Mouse (Mus musculus) heart, embryonic 15.5 days (tissue): ENCODE data around the gene Ndufb8. TPM values are rescaled to one million over a fixed set of nuclear protein-coding genes. Genes with fewer than 3 reads are reported as not detected.

Experiments
- ATAC-seq: fragments of 200-750 bp; cut with Nextera tagmentation; replicated peaks from 2 replicates; pipeline ENCODE4 v1.8.0; 2017; ENCODE audit warnings: low read depth, moderate TSS enrichment; ENCODE audit not compliant: insufficient number of reproducible peaks, insufficient read depth, low FRiP score
- H3K27ac ChIP-seq: fragments of 300-500 bp; sonication (generic); 2 replicates; pipeline ENCODE4 v1.5.1; 2015; ENCODE audit warnings: mild to moderate bottlenecking, inconsistent platforms
- H3K27me3 ChIP-seq: fragments of 300-500 bp; sonication (generic); 2 replicates; pipeline ENCODE4 v1.6.1; 2015; ENCODE audit warnings: inconsistent platforms
- H3K36me3 ChIP-seq: fragments of 300-500 bp; sonication (generic); 2 replicates; pipeline ENCODE4 v1.6.1; 2015; ENCODE audit warnings: mild to moderate bottlenecking, inconsistent platforms
- H3K4me1 ChIP-seq: fragments of 300-500 bp; sonication (generic); replicated peaks from 2 replicates; pipeline ENCODE4 v1.6.1; 2015; ENCODE audit warnings: inconsistent platforms
- H3K4me2 ChIP-seq: fragments of 300-500 bp; sonication (generic); 2 replicates; pipeline ENCODE4 v1.6.1; 2015; ENCODE audit warnings: inconsistent platforms, mild to moderate bottlenecking, moderate library complexity
- H3K4me3 ChIP-seq: fragments of 300-500 bp; sonication (generic); 2 replicates; pipeline ENCODE4 v1.5.1; 2015; ENCODE audit warnings: mild to moderate bottlenecking, inconsistent platforms
- H3K9ac ChIP-seq: fragments of 300-500 bp; sonication (generic); 2 replicates; pipeline ENCODE4 v1.6.1; 2015; ENCODE audit warnings: mild to moderate bottlenecking, inconsistent platforms
- H3K9me3 ChIP-seq: fragments of 300-500 bp; sonication (generic); replicated peaks from 2 replicates; pipeline ENCODE4 v1.6.1; 2016; ENCODE audit warnings: inconsistent platforms
- WGBS: fragments of 180-500 bp; shearing (Covaris S2); methylation state at CpG from one replicate; pipeline ENCODE4 v1.1.7; 2015; ENCODE audit warnings: mixed read lengths; 5-methylcytosine and 5-hydroxymethylcytosine counted together
- polyA plus RNA-seq: library from polyadenylated mRNA; unstranded; fragments of >200 nt; fragmentation: Nextera tagmentation; extraction: Ambion mirVana; gene quantifications from 2 replicates; pipeline ENCODE4 v1.2.1, GENCODE M21; 2015

Ndufb8 gene
- polyA plus RNA-seq, 1 experiment from 2014 or later = 1,069 TPM

DNA sequence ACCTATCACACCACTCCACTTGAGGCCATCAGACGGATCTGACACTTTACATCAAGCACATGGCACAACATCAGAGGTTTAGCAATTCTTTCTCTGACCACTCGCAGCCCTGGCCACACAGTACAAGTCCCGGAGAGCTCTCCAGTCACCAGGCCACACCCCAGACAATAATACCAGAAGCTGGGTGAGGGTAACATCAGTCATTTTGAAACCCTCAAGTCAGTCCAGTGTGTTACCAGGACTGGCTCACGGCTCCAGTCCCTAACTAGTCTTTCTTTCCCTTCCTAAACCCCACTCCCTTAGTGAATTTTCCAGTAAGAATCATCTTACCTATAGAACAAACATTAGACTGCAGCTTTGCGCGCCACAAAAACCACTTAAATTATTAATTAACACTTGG, 25.2 kb downstream of the Ndufb8 start:
- Histone ChIP-seq H3K36me3 (no peaks in the 10 kb centered on the region), H3K9ac (no peak overlapping the region), H3K27me3 (peaks cover 10% of the 10 kb centered on the region; the same call in 1 of the 2 replicates), H3K9me3 (no peaks in the 10 kb centered on the region), H3K27ac (no peak overlapping the region), H3K4me1 (no peaks in the 10 kb centered on the region), H3K4me3 (no peak overlapping the region), H3K4me2 (no peak overlapping the region)
- ATAC-seq = no peak
- WGBS = 76% methylated on average over 6 of the region's 6 CpGs

DNA sequence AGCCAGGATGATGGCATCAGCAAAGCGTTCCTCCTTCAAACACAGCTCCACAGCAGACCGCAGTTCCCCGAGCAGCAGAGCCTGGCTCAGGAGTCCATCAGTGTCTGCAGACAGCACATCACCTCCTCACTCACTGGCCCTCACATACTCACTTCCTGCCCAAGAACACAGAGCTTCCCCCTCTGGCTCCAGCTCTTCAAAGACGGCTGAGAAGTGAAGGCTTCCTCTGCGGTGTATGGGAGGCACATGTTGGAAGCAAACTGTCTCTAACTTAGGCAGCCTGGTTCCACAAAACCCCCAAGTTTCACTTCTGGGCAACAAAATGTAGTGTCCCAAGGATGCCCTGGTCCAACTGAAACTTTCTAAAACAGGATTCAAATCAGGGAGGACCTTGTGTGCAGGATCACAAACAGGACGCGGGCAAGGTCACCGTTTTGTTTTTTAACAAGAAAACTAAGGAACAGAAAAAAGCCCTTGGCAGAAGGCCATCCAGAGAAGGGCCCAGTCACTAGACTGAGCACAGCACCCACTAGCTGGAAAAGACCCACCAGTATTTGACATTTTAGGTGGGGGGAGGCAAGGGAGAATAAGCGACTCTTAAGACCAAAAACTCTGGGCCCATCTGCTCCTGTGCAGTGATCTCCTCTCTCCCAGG, 29.6 kb downstream of the Ndufb8 start:
- H3K9ac ChIP-seq = no peak overlapping the region
- H3K4me2 ChIP-seq = no peak overlapping the region
- 66% methylated on average over 9 of the region's 9 CpGs for WGBS
- H3K4me3 ChIP-seq = no peak overlapping the region
- no peaks in the 10 kb centered on the region for H3K4me1 ChIP-seq
- no peak overlapping the region for H3K27ac ChIP-seq
- no peaks in the 10 kb centered on the region for H3K9me3 ChIP-seq
- H3K36me3 ChIP-seq = no peaks in the 10 kb centered on the region
- no peak for ATAC-seq
- no peaks in the 10 kb centered on the region for H3K27me3 ChIP-seq

DNA sequence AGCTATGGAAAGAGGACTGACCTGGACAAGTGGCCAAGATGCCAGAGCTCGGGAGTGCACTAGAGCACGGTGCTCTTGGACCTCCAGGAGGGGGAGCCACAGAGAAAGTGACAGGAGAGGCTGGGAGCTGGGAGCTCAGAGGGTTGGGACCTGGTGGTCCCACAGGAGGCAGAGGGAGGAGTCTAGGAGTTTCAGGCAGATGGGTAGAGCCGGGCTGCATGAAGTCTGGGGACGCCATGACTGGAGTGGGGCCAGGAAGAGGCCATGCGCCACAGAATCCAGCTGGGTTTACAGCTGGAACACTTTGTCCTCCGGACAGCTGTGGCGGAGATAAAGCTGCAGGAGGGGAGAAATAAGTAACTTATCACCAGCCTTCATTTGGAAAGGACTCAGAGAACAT, 36.1 kb downstream of the Ndufb8 start:
- Histone ChIP-seq H3K4me1 (peaks cover 14% of the 10 kb centered on the region; the same call in 1 of the 2 replicates), H3K27me3 (peaks cover 29% of the 10 kb centered on the region), H3K4me2 (no peak overlapping the region), H3K27ac (no peak overlapping the region), H3K4me3 (no peak overlapping the region), H3K36me3 (no peaks in the 10 kb centered on the region), H3K9ac (no peak overlapping the region), H3K9me3 (no peaks in the 10 kb centered on the region)
- no peak for ATAC-seq
- WGBS = 47% methylated on average over 7 of the region's 7 CpGs

DNA sequence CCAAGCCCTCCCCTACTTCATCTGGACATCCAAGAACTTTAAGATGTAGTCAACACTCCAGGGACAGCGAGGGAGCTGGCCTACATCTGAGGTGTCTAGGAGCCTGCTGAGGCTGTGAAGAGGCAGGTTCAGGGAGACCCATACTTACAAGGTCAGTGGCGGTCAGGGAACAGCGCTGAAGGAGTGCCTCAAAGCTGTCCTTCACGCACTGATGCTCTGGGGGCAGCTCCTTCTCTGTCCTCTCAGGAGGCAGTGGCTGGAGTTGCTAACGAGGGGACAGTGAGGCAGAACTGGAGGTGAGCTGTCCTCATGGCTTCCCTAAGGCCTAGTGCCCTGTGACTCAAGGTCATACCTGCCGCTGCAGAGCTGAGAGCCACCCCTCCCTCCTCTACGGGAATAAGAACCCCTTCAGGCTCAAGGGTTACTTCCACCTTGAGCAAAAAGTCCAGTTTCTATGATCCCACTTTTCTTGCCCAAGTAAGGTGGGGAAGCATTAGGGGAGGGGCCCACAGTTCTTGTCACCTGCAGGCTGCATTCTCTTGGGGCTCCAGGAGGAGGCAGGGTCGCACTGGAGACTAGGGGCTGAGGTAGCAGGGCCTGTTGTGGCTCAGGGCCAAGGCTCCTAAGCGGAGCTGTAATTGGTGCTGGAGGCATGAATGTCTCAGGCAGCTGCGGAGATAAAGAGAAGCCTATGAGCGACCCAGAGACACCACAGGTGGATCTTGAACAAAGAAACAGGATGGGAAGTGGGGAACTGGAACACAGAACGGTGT, 37.1 kb downstream of the Ndufb8 start:
- H3K4me3 ChIP-seq = no peak overlapping the region
- WGBS = 63% methylated on average over 12 of the region's 12 CpGs
- H3K9ac ChIP-seq = no peak overlapping the region
- no peak overlapping the region for H3K4me2 ChIP-seq
- no peaks in the 10 kb centered on the region for H3K9me3 ChIP-seq
- no peaks in the 10 kb centered on the region for H3K36me3 ChIP-seq
- no peak overlapping the region for H3K27ac ChIP-seq
- H3K4me1 ChIP-seq = peaks cover 14% of the 10 kb centered on the region
- no peak for ATAC-seq
- peaks cover 38% of the 10 kb centered on the region for H3K27me3 ChIP-seq

DNA sequence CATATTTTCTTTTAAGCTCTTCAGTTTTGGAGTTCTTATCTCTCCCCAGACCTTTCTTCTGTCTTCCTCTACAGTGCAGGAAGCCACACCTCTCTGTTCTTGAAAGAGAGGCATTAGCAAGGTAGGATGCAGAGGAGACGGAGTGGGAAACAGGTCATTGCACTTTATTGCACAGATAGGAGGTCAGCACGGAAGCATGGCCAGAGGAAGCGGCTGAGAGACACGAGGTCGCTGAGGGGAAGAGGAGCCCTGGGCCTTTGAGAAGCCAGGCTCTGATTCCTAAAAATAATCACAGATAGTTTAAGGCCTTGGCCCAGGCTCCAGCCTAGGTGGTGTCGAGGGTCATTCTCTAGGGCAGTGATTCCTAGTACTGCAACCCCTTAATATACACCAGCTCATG, 39.5 kb downstream of the Ndufb8 start:
- no peak for ATAC-seq
- H3K27me3 ChIP-seq = peaks cover 63% of the 10 kb centered on the region
- H3K4me2 ChIP-seq = no peak overlapping the region
- H3K9ac ChIP-seq = no peak overlapping the region
- no peak overlapping the region for H3K27ac ChIP-seq
- peaks cover 29% of the 10 kb centered on the region for H3K4me1 ChIP-seq
- 53% methylated on average over 6 of the region's 6 CpGs for WGBS
- H3K36me3 ChIP-seq = no peaks in the 10 kb centered on the region
- no peak overlapping the region for H3K4me3 ChIP-seq
- H3K9me3 ChIP-seq = no peaks in the 10 kb centered on the region

DNA sequence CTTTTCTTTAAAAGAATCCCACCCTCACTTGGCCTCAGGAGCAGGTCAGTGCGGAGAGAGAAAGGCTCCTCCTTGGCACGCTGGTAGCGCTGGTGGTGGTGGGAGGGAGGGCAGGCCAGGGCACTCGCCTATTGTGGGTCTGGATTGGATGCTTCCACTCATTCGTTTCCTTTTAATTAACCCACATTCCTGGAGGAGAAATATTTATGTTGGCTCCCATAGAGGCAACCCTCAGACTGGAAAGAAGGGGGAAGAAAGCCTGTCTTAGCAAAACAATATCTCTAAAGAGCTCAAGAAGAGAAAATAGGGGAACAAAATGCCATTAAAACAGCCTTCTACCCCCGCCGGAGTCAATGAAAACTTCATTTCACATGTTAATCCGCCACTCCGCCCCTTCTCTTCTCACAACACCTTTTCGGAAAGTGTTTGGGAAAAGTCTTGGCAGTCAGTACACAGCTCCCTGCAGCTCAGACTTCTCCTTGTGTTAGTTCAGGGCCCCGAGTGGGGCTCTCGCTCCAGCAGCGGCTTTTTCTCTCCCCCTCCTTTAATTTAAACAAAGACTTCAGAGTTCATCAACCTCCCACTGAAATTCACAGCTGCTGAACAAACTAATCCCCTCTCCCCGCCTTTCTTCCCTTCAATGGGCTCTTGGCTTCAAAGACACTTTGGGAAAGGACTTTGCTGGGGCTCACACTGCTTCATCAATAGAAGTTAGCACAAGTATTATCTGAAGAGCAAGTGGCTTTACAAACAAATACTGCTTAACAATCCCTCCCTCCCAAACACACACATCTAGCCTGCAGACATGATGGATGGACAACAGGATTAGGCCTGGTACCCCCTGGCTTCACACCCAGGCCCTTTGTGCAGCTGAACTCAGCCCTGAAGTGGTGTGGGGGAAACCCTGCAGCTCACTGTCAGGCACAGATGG, 40.5 kb downstream of the Ndufb8 start:
- Histone ChIP-seq H3K4me3 (no peak overlapping the region), H3K4me2 (no peak overlapping the region), H3K9ac (no peak overlapping the region), H3K36me3 (no peaks in the 10 kb centered on the region), H3K27me3 (peaks cover 72% of the 10 kb centered on the region), H3K4me1 (peaks cover 31% of the 10 kb centered on the region), H3K27ac (no peak overlapping the region), H3K9me3 (no peaks in the 10 kb centered on the region)
- WGBS = 42% methylated on average over 14 of the region's 14 CpGs
- no peak; the same call in 1 of the 2 replicates for ATAC-seq

DNA sequence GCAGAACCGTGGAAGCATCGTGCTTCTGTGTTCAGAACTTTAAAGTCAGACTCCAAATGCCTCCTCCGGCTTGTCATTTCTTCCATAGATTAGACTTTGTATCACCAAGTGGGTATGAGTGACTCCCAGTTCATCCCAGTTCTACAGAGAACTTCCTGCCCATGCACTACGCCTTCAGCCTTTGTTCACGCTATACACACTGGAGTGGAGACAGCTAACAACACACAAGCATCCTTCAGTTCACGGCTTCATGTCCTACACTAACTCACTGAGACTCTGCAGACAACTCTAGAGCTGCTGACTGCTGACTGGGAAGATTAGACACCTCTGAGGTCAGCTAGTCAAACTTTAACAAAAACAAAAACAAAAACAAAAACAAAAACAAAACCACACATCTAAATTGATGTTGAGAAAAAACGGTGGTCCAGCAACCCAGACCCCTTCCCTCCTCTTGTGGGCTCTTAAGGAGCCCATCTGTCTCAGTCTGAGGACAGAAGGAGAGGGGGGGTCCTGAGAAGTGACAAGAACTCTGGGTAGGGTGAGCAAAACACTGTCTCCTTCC, 41.2 kb downstream of the Ndufb8 start:
- Histone ChIP-seq H3K4me3 (no peak overlapping the region), H3K4me1 (peaks cover 27% of the 10 kb centered on the region), H3K36me3 (no peaks in the 10 kb centered on the region), H3K27ac (no peak overlapping the region), H3K9me3 (no peaks in the 10 kb centered on the region), H3K4me2 (no peak overlapping the region), H3K9ac (no peak overlapping the region), H3K27me3 (peaks cover 77% of the 10 kb centered on the region)
- ATAC-seq = no peak
- 27% methylated on average over 7 of the region's 7 CpGs for WGBS

DNA sequence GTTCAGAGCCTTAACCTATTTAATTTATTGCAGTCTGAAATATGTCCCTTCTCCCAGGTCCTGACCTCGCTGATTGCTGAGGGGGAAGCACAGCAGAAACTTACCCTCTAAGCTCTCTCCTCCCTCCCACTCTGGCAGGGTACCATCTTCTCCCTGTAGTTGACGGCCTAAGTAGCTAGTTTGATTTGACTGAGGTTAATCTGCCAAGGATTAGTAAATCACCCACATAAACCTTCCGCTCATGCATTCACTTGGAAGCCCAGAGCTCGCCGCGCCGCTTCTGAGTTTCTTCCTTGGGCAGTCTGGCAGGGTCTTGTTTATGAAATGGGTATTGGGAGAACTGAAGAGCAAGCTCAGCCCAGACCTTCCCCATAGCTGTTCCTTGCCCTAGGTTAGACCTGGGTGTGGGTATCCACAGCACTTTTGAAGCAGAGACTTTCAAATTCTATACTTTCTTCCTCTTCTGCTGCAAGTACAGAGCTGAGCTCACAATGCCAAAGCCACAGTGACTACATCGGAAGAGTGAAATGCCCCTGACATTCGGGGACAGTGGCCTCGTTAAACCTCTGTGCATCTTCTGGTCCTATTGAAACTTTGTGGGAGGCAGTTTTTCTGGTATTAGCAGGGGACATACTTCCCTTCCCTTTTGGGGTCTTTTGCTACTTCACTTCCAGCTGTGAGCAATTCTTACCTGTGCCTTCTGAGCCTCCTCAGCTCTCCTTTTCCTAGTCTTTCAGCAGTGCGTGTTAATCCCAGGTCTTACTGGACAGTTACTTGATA, 42.0 kb downstream of the Ndufb8 start:
- Histone ChIP-seq H3K9ac (no peak overlapping the region), H3K4me1 (peaks cover 26% of the 10 kb centered on the region)

DNA sequence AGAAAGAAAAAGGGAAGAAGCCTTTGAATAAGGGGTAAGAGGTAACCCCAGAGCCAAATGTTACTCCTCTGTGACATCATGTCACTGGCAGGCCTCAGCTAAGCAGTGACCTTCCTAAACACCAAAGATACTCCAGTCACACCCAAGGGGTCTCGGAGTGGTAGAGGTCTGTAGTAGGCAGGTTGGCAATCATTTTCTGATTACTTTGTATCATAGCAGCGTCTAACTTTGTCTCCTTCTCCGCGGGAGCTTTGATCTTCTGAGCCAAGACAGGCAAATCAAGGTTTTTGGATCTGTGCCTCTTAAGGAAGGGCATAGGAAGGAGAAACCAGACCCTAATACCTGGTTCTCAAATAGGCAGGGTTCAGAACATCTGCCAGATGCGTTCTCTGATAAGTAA, 42.6 kb downstream of the Ndufb8 start:
- no peaks in the 10 kb centered on the region for H3K9me3 ChIP-seq
- H3K4me2 ChIP-seq = no peak overlapping the region
- H3K9ac ChIP-seq = no peak overlapping the region
- H3K36me3 ChIP-seq = no peaks in the 10 kb centered on the region
- 32% methylated on average over 5 of the region's 5 CpGs for WGBS
- H3K4me3 ChIP-seq = no peak overlapping the region
- H3K27me3 ChIP-seq = peaks cover 80% of the 10 kb centered on the region
- H3K4me1 ChIP-seq = peaks cover 26% of the 10 kb centered on the region
- no peak overlapping the region for H3K27ac ChIP-seq
- no peak for ATAC-seq

More for the DNA sequence above, 42.0 kb downstream of the Ndufb8 start:
- no peak overlapping the region for H3K4me3 ChIP-seq
- 32% methylated on average over 11 of the region's 11 CpGs for WGBS
- no peak for ATAC-seq
- H3K4me2 ChIP-seq = no peak overlapping the region
- H3K27me3 ChIP-seq = peaks cover 82% of the 10 kb centered on the region
- H3K27ac ChIP-seq = no peak overlapping the region
- no peaks in the 10 kb centered on the region for H3K36me3 ChIP-seq
- H3K9me3 ChIP-seq = no peaks in the 10 kb centered on the region

DNA sequence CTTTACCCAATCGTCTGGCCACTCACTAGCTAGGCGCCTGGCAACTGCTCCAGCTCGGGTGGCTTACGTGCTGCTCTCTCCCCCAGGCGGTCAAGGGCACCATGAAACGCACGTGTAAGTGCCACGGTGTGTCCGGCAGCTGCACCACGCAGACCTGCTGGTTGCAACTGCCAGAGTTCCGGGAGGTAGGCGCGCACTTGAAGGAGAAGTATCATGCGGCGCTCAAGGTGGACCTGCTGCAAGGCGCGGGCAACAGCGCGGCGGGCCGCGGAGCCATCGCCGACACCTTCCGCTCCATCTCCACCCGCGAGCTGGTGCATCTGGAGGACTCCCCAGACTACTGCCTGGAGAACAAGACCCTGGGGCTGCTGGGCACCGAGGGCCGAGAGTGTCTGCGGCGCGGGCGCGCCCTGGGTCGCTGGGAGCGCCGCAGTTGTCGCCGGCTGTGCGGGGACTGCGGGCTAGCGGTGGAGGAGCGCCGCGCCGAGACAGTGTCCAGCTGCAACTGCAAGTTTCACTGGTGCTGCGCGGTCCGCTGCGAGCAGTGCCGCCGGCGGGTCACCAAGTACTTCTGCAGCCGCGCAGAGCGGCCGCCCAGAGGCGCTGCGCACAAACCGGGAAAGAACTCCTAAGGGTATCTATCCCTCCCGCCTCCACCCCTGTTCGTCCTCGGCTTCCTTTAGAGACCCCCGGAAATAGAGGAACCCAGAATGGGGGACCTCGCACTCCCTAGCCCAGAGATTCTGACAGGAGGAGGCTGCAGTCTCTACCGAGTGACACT, 43.6 kb downstream of the Ndufb8 start:
- 1% methylated on average over 66 of the region's 66 CpGs for WGBS
- peaks cover 78% of the 10 kb centered on the region for H3K27me3 ChIP-seq
- H3K36me3 ChIP-seq = no peaks in the 10 kb centered on the region
- H3K27ac ChIP-seq = no peak overlapping the region
- H3K4me1 ChIP-seq = peaks cover 26% of the 10 kb centered on the region
- no peaks in the 10 kb centered on the region for H3K9me3 ChIP-seq
- peak overlapping the region; percentile 53 for H3K9ac ChIP-seq
- H3K4me2 ChIP-seq = peak overlapping the region; percentile 98
- peak overlapping the region; percentile 58 for H3K4me3 ChIP-seq
- ATAC-seq = 0 out of 2 replicates have a peak, but pooled peaks have one; percentile 40
